Mouse (Mus musculus) heart, postnatal 14 days (tissue): ENCODE measurements around the gene Gas2l1. TPM values are rescaled to one million over a fixed set of nuclear protein-coding genes. Genes with fewer than 3 reads are reported as not detected.

Source experiments
- DNase-seq, 2 experiments: peaks; one replicate each; pipeline ENCODE4 v3.0.0; 2021 to 2022
- intact Hi-C: fragments of 180-260 bp; cut with DNase I; formaldehyde crosslinking; loops from one replicate; pipeline ENCODE4 v1.15.1; 2025
- microRNA-seq, 2 experiments: library from miRNA; unstranded; fragments of <30 nt; microRNA quantifications; one replicate each; pipeline ENCODE4 v1.2.0; 2021 to 2022
- total RNA-seq, 2 experiments: library from RNA; stranded (reverse); gene quantifications; 2 replicates each; pipeline ENCODE4 v1.2.3; 2021

Gene Gas2l1
- total RNA-seq, 2 experiments from 2014 or later: 17.8 to 18.7 TPM

DNA sequence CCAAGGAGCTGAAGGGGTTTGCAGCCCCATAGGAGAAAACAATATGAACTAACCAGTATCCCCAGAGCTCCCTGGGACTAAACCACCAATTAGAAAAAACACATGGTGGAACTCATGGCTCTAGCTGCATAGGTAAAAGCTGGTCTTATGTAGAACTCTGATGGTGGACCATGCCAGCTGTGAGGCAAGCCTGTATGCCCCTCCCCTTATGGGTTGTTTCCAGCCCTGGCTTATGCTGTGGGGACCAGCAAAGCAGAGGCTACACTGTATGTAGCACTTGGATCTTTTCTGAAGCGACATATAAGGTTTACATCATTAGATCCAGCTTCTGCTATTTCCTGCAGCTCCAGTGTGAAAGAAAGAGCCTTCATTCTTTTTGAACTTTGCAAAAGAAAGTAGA is 57.9 kb downstream of the Gas2l1 start:
- intact Hi-C loops: no loop called here
- peak in 1 of 2 experiments; percentile 34 for DNase-seq

- intact Hi-C loops: no loop called here
- no peak for DNase-seq
Observed at GRCm38 (mm10) chr11:5005528-5005927, 59.6 kb downstream of the Gas2l1 start.

Small RNA genes within 50 kb of the gene (microRNA-seq; reads per million reads assigned to microRNA genes)
- gene Gm47296: 0 reads per million in 2 experiments

Other genes starting within 250 kb of the Gas2l1 start
- gene Nf2, start 215.8 kb downstream of the Gas2l1 start, total RNA-seq: 10 to 100 TPM; 82.9 to 84.2 TPM
- gene Nipsnap1, start 191.4 kb downstream of the Gas2l1 start, total RNA-seq: 1 to 10 TPM; 2.1 to 2.2 TPM
- 10 to 100 TPM; 16.7 to 17.3 TPM for gene Thoc5, start 170.0 kb downstream of the Gas2l1 start, total RNA-seq
- under 1 TPM in 1 of 2 experiments, not detected in 1; 0.05 TPM for gene Nefh, start 117.3 kb downstream of the Gas2l1 start, total RNA-seq
- gene Ap1b1, start 78.5 kb downstream of the Gas2l1 start, total RNA-seq: 10 to 100 TPM; 48.9 to 51.7 TPM
- 1 to 10 TPM; 3.7 to 4.4 TPM for gene Rasl10a, start 7.2 kb downstream of the Gas2l1 start, total RNA-seq
- gene Rhbdd3, start 33.6 kb upstream of the Gas2l1 start, total RNA-seq: 10 to 100 TPM; 18.7 to 20.5 TPM
- gene Ewsr1, start 33.9 kb upstream of the Gas2l1 start, total RNA-seq: 100 to 1,000 TPM; 119 to 131 TPM
- gene Emid1, start 86.9 kb upstream of the Gas2l1 start, total RNA-seq: 1 to 10 TPM; 4.1 to 4.6 TPM
- 10 to 100 TPM; 69.9 to 70.5 TPM for gene Kremen1, start 196.2 kb upstream of the Gas2l1 start, total RNA-seq